Mouse (Mus musculus): ENCODE results near the gene Bloc1s3.

DNA sequence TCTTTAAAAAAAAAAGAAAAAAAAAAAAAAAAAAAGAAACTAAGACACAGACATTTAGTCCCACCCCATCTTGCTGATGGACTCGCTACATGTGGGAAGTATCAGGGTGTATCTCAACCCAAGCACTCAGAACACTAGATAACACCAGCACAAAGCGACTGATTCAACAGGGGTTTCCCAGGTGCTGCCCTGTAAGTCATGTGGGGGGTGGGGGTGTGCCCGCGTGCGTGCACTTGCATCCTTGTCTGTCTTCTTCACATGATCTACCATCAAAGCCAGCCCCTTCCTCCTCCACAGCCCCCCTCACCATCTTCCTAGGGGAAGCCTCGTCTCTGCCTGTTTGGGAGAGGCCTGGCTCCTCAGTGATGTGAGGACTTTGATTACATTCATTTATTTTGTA is 4.2 kb upstream of the Bloc1s3 start:
- TF ChIP-seq CHD2 (IDR thresholded peaks at IDR 0.05; ENCODE audit: low read length) (no peak), POLR2AphosphoS2 (IDR thresholded peaks at IDR 0.05; ENCODE audit: low read length) (peak; percentile 19; the same call in 1 of the 2 replicates), GATA1 (IDR thresholded peaks at IDR 0.05; ENCODE audit: low read depth, low read length) (no peak), EP300 (IDR thresholded peaks at IDR 0.05; ENCODE audit: low read depth in 1 of 2, low read length in 2 of 2) (no peak), POLR2A (IDR thresholded peaks at IDR 0.05; ENCODE audit: control insufficient read depth in 1 of 2, insufficient read depth in 1 of 2, low read depth in 1 of 2, low read length in 2 of 2, poor library complexity in 1 of 2) (no peak; a peak in 1 of 4 replicates), CTCF (IDR thresholded peaks at IDR 0.05 in 2 of 3, conservative IDR thresholded peaks at IDR 0.05 in 1 of 3; ENCODE audit: control insufficient read depth in 1 of 3, insufficient read depth in 1 of 3, low read depth in 2 of 3, low read length in 3 of 3, poor library complexity in 1 of 3, severe bottlenecking in 1 of 3) (no peak), ELF1 (IDR thresholded peaks at IDR 0.05; ENCODE audit: low read depth, low read length) (no peak), TCF12 (IDR thresholded peaks at IDR 0.05; ENCODE audit: low read depth, low read length) (no peak), ETS1 (IDR thresholded peaks at IDR 0.05; ENCODE audit: low read depth, low read length) (no peak), SIN3A (IDR thresholded peaks at IDR 0.05; ENCODE audit: low read length) (no peak), MYC (IDR thresholded peaks at IDR 0.05; ENCODE audit: low read depth, low read length) (no peak), KAT2A (conservative IDR thresholded peaks at IDR 0.05; ENCODE audit: low read depth, low read length) (no peak), SMC3 (IDR thresholded peaks at IDR 0.05; ENCODE audit: low read depth, low read length) (no peak)
